Mouse (Mus musculus) cerebellum, adult 2 months (tissue): ENCODE results near the gene N4bp2.

ENCODE experiments used
- CTCF ChIP-seq: fragments of 200-500 bp; IDR thresholded peaks from 2 replicates; pipeline ENCODE4 v1.5.1; 2011; ENCODE audit warnings: low read depth, mild to moderate bottlenecking, control low read depth, low read length, moderate library complexity, borderline replicate concordance; ENCODE audit not compliant: insufficient read depth
- POLR2A ChIP-seq: fragments of 200-500 bp; IDR thresholded peaks from 2 replicates; pipeline ENCODE4 v1.6.1; 2011; ENCODE audit warnings: low read length, control low read depth, borderline replicate concordance; ENCODE audit not compliant: insufficient read depth

DNA sequence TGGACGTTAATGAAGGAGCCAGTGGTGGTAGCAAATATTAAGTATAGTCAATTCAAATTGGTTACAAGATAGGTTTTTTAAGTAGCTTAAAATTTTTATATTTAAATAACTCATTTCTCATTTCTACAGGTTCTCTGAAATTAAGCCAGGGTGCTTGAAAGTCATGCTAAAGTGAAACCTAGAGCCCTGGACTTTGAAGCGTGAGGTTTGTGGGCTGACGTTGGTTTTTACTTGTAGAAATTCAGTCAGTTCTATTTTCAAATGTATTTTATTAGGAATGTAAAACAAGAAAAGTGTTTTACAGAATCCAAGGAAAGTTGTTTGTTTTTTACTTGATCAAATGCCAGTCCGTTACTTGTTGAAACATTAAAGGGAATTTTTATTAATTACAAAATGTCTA lies 63.2 kb downstream of the N4bp2 start:
- TF ChIP-seq CTCF (no peak), POLR2A (no peak)
